Mouse (Mus musculus) layer of hippocampus, adult 11-12 months (tissue): ENCODE results near the gene Gng12.
"Not testable (repeated sequence)": the region's sequence is repeated elsewhere in the genome, so short reads cannot be mapped to it uniquely, and the experiment has no call there.

Experiments
- DNase-seq: peaks from one replicate; pipeline ENCODE4 v3.0.0; 2022; ENCODE audit warnings: low spot score

Gng12 gene

DNA sequence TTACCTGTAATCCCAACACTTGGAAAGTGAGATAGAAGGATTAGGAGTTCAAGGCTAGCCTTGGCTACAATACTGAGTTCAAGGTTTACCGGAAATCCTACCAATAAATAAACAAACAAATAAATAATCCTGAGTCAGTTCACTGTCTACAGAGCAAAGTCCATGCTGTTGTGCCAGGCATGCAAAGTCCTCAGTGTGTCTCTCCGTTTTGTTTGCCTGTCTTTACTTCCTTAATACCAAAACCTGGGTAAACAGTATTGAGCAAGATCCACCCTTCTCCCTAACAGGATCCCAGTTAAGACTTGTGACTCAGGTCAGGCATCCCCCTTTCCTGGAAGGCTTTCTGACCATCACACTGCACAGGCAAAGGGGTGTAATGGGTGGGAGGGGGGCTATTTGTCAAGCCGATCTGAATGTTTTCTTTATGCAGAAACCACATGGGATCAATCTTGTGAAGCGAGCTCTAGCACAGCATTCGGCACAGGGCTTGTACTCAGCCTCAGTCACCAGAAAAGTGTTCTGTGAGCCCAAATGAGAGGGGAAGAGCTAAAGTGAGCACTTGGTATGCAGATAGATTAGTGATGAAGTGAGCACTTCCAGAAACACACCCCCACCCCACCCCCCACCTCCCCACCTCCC lies 133.2 kb downstream of the Gng12 start:
- no peak for DNase-seq

DNA sequence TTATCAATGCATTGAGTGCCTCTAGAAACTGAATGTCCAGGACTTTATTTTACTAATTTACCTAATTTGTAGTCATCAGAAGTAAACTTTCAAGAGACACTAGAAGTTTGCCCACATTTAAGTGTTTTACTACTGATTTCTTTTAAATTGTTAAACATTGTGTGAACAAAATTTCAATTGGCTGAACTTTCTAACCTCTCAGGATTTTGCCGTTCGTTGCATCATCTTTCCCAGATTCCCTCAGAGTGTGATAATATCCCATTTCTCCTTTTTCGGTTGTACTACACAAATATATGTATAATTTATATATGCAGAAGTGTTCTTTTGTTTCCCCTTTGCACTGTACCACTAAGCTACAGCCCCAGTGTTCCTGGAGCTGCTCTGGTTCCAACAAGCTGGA lies 133.8 kb downstream of the Gng12 start:
- no peak for DNase-seq

DNA sequence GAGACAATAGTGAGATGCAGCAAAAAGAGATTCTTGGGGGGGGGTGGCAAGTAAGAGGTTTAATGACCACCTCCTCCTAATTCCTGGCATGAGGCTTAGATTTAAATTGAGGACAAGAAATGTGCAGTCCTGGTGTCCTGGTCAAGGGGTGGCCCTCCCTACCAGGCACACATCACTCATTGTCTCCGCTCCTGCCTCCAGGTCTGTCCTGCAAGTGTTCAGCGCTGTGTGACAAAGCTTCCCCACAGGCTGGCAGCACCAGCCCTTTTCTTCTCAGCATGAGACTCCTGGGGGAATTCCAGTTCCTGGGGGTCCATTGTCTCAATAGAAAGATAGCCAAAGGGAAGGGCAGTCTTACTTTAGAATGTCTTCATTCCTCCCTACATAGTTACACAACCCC lies 134.2 kb downstream of the Gng12 start:
- DNase-seq: no peak

DNA sequence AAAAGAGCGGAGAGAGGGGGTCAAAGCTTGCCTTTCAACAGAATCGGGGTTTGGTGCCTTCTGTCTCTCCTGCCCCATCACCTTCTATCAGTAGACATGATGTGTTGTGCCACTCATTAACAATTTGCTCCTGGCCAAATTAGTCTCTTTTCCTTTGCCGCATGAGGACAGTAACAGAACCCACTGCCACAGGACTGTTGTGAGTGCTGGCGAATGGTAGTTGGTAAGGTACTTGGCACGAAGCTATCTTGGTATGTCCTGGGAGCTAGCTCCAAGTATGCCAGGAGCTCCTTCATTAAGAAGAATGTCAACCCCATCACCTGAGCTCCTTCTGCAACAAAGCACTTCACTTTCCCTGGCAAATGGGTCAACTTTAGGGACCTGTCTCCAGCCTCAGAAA lies 134.6 kb downstream of the Gng12 start:
- DNase-seq: no peak

DNA sequence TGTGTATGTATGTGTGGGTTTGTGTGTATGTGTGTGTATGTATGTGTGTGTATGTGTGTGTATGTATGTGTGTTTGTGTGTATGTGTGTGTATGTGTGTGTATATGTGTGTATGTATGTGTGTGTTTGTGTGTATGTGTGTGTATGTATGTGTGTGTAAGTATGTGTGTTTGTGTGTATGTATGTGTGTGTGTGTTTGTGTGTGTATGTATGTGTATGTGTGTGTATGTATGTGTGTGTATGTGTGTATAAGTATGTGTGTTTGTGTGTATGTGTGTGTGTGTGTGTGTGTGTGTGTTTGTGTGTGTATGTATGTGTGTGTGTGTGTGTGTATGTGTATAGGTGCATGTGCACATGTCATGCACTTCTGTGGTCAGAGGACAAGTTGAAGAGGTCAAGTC lies 136.4 kb downstream of the Gng12 start:
- not testable (repeated sequence) for DNase-seq

DNA sequence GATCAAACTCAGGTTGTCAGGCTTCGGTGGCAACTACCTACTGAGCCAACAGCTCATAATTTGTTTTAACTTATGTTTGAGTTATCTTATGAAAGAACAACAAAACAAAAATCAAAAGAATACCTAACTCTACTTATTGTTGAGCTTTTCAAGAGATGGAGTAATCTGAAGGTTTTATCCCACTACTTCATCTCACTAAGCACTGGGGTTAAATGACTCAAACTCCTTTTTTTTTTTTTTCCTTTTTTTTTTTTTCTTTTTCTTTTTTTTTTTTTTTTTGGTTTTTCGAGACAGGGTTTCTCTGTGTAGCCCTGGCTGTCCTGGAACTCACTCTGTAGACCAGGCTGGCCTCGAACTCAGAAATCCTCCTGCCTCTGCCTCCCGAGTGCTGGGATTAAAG lies 136.8 kb downstream of the Gng12 start:
- not testable (repeated sequence) for DNase-seq

DNA sequence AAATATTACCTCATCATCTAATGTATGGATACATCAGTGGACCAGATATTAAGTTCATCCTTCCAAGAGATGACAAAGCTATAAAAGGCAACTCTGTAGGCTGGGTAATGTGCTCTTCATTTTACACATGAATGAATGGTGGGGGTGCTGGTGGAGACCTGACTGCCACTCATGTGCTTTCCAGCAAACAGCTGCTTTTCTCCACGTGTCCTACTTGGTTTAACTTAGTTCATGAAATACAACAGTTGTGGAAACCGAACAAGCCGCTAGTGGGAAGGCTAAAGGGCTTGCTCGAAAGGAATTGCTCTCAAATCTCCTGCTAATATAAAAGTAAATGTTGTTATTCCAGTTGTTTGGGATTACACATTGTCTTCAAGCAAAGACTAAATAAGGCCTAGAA lies 137.4 kb downstream of the Gng12 start:
- DNase-seq: no peak

DNA sequence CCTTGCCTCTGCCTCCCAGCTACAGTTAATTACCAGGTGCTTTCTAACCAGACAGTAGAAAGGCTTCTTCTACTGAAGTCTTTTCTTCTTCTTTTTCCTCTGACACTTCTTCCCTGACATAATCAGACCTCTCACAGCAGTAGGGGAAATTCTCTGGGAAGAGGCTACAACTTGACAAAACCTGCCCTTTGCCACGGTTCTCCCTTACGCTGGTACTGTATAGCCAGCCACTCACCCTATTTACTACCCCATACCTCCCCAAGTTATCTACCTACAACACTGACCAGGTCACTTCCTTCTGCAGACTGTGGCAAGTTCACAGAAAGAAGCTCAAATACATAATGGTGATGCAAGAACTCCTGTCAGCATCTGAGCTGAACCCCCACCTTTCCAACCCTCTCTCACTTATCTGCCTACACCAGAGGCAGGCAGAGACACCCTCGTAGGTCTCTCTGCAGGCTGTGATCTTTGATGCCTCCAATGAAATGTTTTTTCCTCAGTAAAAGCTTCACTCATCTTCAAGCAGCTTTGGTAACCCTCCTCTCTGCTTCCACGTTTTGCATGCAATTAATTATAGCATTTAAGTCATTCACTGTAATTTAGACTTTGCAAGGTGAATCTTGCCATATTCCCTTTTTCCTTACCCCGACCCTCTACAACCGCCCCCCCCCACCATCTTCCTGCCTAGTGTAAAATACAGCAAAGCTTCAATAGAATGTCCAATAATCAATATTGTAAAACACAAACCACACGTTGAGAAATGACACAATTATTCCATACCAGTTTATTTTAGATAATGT lies 138.3 kb downstream of the Gng12 start:
- no peak for DNase-seq

DNA sequence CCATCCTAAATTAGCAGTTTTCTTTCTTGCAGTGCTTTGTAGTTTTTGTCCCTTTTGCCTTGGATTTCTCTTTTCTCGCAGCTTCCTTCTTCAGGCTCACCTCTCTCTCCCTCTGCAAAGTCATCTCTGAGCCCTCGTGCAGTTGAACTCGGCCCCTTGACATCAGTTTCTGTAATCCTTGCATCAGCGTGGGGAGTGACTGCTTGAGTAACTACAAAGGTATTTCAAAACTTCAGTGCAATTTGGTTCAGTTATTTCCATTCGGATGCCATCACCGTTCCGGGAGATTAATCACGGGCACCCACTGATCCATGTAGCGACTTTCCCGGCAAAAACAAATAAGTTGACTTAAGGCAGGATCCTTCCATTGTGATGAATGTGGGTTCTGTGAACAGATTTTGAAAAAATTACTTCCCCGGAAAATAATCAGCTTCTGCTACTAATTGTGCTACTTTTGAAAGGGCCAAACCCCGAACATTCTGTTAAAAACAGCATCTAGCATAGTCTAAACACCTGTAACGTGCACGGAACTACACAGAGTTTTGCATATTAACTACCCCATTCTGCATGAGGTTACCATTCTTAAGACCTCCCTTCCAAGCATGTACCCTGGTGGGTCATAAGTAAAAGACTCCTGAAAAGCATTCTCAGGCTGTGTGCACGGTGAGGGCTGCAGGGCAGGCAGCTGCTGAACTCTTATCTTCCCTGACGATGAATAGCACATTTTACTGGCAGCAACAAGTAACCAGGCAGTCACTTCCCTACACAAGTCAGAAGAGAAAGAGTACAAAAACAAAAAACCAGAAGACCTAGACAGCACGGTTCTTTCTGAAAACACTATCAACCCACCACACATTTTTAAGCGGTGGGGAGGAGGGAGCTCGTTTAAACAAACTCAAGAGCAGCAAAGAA lies 139.4 kb downstream of the Gng12 start:
- DNase-seq: no peak

DNA sequence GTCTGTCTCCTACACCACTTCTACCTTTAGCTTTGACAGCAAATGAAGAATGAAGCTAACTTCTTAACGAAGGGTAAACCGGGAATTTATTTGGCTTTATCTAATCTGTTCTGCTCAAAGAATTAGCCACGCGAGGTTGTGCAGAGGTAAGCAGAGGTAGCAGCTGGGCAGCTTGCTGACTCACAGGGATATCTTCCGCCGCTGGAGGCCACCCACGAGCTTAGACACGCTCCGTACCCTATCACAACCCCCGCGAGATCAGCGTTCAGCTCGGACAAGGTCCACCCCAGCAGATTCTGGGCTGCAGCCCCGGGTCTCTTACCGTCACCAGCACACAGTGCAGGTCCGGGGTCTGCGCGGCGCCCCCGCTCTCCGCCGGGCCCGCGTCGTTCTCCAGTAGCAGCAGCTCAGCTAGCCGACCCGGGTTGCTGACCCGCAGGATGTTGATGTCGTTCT lies 140.2 kb downstream of the Gng12 start:
- peak; percentile 81 for DNase-seq

DNA sequence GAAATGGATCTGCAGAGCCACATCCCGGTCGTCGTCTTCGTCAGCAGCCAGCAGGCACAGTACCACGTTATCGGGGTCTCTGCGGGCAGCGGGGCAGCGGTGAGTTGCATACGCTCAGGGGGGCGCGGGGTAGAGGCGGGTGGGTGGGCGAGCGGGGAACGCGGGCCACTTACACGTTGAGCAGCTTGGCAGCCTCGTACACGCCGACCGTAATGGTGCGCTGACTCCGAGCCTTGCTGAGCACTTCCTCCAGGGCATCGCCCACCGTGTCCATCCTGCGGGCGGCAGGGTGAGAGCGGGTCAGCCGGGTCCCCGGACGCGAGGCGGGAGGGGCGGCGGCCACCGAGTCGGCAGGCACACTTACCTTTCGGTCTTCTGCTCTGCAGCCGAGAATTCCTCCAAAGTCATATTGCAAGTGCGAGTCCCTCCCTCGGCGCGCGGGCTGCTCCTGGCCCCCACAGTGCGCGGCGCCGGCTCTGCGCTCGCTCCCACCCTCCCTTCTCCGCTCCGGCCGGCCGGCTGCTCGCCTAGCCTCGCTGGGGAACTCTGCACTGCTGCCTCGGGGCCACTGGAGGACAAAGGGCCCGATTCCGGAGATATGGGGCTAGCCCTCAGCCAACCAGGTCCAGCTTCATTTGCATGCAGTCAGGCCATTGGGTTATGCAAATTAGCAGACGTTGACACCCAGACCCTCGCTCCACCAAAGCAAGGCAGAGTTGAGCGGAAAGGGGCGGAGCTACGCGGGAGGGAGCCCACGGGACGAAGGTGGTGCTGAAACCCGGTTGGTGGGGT lies 140.8 kb downstream of the Gng12 start, which contains the start of gene Gadd45a:
Gene Gadd45a (minus strand): TSS at position 621 of the 792 bp plus-strand sequence.
- DNase-seq: peak; percentile 92

DNA sequence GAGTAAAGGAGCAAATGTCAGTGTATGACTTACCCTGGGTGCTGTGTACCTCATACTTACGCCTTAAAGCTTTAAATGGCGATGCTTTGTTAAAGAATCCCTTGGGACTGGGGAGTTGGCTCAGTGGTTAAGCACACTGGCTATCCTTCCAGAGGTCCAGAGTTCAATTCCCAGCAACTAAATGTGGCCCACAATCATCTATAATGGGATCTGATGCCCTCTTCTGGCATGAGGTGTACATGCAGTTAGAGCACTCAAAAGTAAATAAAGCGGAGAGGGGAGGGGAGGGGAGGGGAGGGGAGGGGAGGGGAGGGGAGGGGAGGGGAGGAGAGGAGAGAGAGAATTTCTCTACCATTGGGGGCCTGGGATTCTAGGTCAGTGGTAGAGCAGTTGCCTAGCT lies 142.8 kb downstream of the Gng12 start:
- DNase-seq: no peak

DNA sequence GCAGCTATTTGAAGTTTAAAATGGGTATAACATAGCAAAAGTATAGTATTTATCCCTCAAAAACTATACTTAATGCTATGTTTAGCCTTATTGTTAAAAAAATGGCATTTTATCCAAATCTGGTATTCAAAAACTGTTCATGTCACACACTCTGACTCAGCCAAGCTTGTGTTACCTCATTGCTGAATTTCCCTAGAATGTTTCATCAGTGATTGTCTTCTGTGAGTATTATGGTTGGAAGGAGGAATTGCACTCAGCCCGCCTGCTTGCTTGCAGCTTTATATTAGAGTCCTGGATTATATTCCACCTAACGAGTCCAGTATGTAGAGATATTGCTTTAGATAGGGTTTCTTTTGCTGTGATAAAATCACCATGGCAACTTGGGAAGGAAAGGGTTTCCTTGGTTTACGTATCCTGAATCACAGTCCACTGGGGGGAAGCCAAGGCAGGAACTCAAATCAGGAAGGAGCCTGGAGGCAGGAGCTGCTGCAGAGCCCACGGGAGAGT lies 144.8 kb downstream of the Gng12 start:
- DNase-seq: no peak

DNA sequence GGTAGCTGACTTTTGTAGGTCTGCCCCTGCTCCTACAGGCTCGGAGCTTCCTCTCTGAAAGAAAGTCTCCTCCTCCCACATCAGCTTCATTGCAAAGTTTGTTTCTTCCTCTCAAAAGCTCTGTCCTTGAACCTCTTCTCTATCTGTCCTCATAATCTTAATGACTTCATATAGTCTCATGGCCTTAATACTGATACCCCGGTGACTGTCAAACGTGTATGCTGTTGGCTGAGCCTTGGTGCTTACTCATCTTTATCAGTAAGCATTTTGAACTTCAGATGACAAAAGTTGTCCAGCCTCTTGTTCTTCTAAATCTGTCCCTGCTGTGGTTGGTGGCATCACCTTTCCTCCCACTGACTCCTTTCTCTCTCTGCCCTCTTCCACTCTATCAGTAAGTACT lies 149.2 kb downstream of the Gng12 start:
- no peak for DNase-seq

DNA sequence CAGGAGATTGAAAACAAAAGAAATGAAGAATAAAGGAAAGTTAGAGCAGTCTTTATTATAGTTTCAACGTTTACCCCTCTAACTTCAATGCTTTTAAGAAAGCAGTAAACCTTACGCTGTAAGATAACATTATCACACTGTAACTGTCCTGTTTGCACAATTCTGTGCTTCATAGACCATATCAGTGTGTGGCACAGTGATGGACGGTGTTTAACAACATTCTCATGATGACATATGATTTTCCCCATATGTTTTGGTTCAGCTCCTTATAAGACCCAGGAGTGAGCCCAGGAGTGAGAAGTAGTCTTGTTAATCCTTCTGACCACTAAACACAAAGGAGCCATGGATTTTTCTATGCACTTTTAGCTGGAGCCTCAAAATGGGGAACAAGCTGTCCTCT lies 150.7 kb downstream of the Gng12 start:
- DNase-seq: no peak

DNA sequence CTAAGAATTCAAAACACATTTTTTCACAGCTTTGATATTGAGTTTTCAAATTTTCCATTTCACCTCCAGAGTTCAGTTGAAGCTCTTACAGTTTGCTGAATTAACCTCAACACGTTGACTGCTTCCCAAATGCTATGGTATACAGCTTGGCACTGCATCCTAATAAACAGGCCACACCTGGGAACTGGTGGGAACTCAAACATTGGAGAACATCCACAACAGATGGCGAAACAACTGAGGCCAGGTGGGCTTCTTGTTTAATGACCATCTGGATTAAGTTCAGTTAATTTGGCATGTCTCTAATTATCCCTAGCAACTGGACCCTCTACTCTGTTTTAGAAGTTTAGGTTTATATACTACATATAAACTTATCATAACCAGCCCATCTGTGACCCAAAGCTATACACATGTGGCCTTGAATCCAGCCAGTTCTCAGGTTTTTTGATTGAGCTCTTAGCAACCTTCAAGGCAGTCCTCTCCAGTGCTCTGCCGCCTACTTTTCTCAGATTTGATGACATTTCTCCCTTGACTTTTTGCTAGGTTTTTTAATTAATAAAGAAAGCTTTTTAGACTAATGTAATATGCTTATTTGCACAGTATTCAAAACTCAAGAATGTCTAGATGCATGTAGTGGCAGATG lies 152.0 kb downstream of the Gng12 start:
- no peak for DNase-seq

DNA sequence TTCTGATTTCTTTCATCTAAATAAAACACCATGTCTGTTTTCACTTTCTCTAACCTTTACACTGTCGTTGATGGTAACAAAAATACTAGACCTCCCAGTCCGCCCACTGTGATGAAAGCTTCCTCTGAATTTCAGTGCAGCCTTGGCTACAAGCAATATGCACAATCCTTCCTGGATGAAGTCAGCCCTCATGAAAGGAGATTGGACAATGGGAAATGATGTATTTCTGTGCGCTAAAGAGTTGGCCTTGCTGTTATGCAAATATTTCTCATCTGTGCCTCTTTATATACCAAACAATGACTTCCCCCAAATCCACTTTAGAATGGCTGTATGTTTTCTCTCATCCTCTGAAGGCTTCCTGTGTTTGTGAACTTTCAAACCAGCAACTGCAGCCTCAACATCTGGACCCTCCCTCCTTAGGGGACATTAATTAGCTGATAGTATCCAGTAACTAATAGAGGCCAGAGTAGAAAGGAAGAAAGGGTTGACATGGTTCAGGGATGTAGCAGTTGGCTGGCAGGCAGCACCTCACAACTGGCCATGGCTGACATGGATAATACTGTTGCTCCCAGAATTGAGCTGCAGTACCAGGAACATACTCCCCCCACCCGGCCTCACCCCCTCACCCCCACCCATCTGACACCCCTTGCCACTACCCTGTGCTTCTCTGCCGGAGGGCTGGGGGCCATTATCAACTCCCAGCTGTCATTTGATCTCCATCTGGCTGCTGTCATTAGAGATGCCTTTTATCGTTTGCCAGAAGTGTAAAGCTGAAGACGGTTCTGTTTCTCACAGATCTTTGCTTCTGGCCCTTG lies 152.9 kb downstream of the Gng12 start:
- DNase-seq: no peak

DNA sequence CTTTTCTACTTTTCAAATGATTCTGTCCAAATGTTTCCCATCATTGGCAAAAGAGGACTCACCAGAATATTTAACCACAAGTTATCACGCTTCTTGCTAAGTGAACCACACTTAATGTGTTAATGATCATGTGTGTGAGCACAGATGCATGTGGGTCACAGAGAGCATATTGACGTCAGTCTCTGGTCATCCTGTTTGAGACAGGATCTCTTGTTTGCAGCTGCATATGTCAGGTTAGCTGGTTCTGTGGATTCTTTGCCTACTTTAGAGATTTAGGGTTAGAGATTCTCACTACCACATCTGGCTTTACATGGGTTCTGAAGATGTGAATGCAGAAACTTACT lies 153.5 kb downstream of the Gng12 start:
- no peak for DNase-seq

DNA sequence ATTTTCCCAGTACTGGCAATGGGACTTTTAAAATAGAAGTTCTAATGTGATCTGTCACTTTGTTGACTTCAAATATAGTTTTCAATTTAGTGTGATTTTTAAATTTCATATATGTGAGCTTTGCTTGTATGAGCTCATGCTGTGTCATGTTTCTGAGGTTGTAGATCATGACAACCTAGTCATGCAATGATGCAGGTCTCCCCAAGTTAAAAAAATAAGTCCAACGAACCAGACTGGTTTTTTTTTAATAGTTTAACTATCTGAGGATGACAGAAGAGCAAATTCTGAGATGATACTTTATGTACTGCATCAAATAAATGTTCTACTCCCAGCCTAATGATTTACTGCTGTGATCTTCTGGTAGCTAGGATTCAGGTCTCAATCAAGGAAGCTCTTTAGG lies 153.9 kb downstream of the Gng12 start:
- no peak for DNase-seq
